Mouse (Mus musculus): ENCODE results near the gene Sync. TPM values are rescaled to one million over a fixed set of nuclear protein-coding genes. Genes with fewer than 3 reads are reported as not detected.

The Sync gene
- polyA plus RNA-seq, 1 experiment, result 0.40 TPM

DNA sequence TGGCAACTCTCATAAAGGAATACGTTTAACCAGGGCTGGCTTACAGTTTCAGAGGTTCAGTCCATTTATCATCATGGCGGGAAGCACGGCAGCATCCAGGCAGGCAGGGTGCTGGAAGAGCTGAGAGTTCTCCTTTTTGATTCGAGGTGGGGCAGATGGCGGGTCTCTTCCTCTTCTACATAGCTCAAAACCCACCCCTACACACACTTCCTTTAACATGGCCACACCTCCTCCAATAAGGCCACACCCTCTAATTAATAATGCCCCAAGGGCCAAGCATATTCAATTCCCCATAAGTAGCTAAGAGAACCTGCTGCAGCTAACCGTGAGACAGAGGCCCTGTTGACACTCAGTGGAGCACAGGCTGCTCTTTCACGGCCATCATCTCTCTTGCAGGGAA, 5.4 kb downstream of the Sync start:
- Histone ChIP-seq H3K27me3 (ENCODE audit: control insufficient read depth, insufficient read depth, low read length) (no peaks in the 10 kb centered on the region), H3K4me1 (ENCODE audit: control insufficient read depth, insufficient read depth, low read length) (peaks cover 10% of the 10 kb centered on the region), H3K4me3 (ENCODE audit: control insufficient read depth, low read depth, low read length) (no peak overlapping the region), H3K27ac (ENCODE audit: control insufficient read depth, insufficient read depth, low read depth, low read length) (no peak overlapping the region), H3K36me3 (ENCODE audit: control insufficient read depth, insufficient read depth, low read length) (no peaks in the 10 kb centered on the region)
- TF ChIP-seq POLR2A (IDR thresholded peaks at IDR 0.05; ENCODE audit: control insufficient read depth, low read depth, low read length) (no peak), CTCF (IDR thresholded peaks at IDR 0.05; ENCODE audit: control insufficient read depth, insufficient read depth, insufficient replicate concordance, low read depth, low read length) (no peak)

DNA sequence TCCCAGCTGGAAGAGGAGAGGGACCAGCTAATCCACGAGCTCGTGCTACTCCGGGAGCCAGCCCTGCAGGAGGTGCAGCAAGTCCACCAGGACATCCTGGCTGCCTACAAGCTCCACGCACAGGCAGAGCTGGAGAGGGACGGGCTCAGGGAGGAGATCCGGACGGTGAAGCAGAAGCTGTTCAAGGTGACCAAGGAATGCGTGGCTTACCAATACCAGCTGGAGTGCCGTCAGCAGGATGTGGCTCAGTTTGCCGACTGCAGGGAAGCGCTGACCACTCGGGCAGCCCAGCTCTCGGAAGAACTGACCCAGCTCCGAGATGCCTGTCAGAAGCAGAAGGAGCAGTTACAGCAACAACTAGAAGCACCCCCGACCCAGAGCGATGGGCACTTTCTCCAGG, 6.3 kb downstream of the Sync start:
- Histone ChIP-seq H3K4me3 (ENCODE audit: control insufficient read depth, low read depth, low read length) (peak overlapping the region; percentile 63), H3K36me3 (ENCODE audit: control insufficient read depth, insufficient read depth, low read length) (no peaks in the 10 kb centered on the region), H3K27ac (ENCODE audit: control insufficient read depth, insufficient read depth, low read depth, low read length) (no peak overlapping the region; the same call in 1 of the 2 replicates), H3K4me1 (ENCODE audit: control insufficient read depth, insufficient read depth, low read length) (peaks cover 8% of the 10 kb centered on the region; the same call in 1 of the 2 replicates), H3K27me3 (ENCODE audit: control insufficient read depth, insufficient read depth, low read length) (no peaks in the 10 kb centered on the region)
- TF ChIP-seq CTCF (IDR thresholded peaks at IDR 0.05; ENCODE audit: control insufficient read depth, insufficient read depth, insufficient replicate concordance, low read depth, low read length) (no peak), POLR2A (IDR thresholded peaks at IDR 0.05; ENCODE audit: control insufficient read depth, low read depth, low read length) (no peak)

DNA sequence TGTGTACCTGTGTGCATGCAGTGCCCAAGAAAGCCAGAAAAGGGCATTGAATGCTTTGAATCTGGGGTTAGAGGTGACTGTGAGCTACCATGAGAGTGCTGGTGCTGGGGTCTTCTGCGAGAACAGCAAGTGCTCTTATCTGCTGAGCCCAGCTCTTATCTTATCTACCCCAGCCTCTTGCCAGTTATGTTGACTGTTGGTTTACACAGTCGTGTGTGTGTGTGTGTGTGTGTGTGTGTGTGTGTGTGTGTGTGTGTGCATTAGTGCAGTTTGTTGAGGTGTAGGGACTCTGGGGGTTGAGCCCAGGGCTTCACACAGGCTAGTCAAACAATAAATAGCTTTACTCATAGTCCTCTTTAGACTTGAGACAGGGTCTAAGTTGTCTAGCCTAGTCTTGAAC, 7.8 kb downstream of the Sync start:
- H3K27me3 ChIP-seq (ENCODE audit: control insufficient read depth, insufficient read depth, low read length), result no peaks in the 10 kb centered on the region
- H3K4me3 ChIP-seq (ENCODE audit: control insufficient read depth, low read depth, low read length), result no peak overlapping the region
- H3K4me1 ChIP-seq (ENCODE audit: control insufficient read depth, insufficient read depth, low read length), result peaks cover 8% of the 10 kb centered on the region; the same call in 1 of the 2 replicates
- no peak overlapping the region for H3K27ac ChIP-seq (ENCODE audit: control insufficient read depth, insufficient read depth, low read depth, low read length)
- H3K36me3 ChIP-seq (ENCODE audit: control insufficient read depth, insufficient read depth, low read length), result no peaks in the 10 kb centered on the region
- TF ChIP-seq POLR2A (IDR thresholded peaks at IDR 0.05; ENCODE audit: control insufficient read depth, low read depth, low read length), result no peak
- no peak for TF ChIP-seq CTCF (IDR thresholded peaks at IDR 0.05; ENCODE audit: control insufficient read depth, insufficient read depth, insufficient replicate concordance, low read depth, low read length)

DNA sequence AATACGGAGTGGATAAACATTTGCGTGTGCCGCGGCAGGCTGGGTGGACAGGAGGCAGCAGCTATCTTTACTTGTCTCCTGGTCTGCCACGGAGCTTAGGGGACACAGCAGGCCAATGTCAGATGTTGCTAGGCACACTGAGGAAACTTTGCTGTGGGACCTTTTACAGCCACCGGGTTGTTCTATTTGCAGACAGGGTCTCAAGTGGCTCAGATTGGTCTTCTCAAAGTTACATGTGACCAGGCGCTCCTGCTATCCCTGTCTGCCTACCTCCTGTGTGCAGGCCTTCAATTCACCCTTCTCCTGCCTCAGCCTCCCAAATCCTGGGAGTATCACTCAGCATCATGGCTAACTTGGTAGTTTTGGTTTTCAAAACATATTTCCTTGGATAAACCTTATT, 8.6 kb downstream of the Sync start:
- no peaks in the 10 kb centered on the region for H3K27me3 ChIP-seq (ENCODE audit: control insufficient read depth, insufficient read depth, low read length)
- no peak for TF ChIP-seq POLR2A (IDR thresholded peaks at IDR 0.05; ENCODE audit: control insufficient read depth, low read depth, low read length)
- no peak for TF ChIP-seq CTCF (IDR thresholded peaks at IDR 0.05; ENCODE audit: control insufficient read depth, insufficient read depth, insufficient replicate concordance, low read depth, low read length)
- no peaks in the 10 kb centered on the region for H3K36me3 ChIP-seq (ENCODE audit: control insufficient read depth, insufficient read depth, low read length)
- peaks cover 8% of the 10 kb centered on the region; the same call in 1 of the 2 replicates for H3K4me1 ChIP-seq (ENCODE audit: control insufficient read depth, insufficient read depth, low read length)
- H3K27ac ChIP-seq (ENCODE audit: control insufficient read depth, insufficient read depth, low read depth, low read length), result no peak overlapping the region
- no peak overlapping the region for H3K4me3 ChIP-seq (ENCODE audit: control insufficient read depth, low read depth, low read length)

DNA sequence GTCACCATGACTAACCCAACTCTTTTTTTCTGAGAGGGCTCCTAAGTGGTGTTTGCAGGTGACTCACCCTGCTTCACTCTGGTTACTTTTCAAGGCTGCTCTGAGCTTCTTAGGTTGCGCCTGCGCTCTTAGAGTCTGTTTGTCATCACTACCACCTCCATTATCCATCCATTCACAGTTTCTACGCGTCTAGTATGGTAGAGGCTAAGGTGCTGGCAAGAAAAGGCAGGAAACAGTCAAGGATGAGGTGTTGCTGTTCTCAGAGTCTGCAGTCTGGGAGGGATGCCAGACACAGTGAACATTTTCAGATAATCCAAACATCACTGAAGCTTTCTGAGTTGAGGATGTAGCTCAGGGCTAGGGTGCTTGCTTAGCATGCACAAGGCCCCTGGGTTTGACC, 10.3 kb downstream of the Sync start:
- peaks cover 8% of the 10 kb centered on the region; the same call in 1 of the 2 replicates for H3K4me1 ChIP-seq (ENCODE audit: control insufficient read depth, insufficient read depth, low read length)
- no peak overlapping the region for H3K27ac ChIP-seq (ENCODE audit: control insufficient read depth, insufficient read depth, low read depth, low read length)
- H3K27me3 ChIP-seq (ENCODE audit: control insufficient read depth, insufficient read depth, low read length), result no peaks in the 10 kb centered on the region
- no peaks in the 10 kb centered on the region for H3K36me3 ChIP-seq (ENCODE audit: control insufficient read depth, insufficient read depth, low read length)
- H3K4me3 ChIP-seq (ENCODE audit: control insufficient read depth, low read depth, low read length), result no peak overlapping the region
- TF ChIP-seq POLR2A (IDR thresholded peaks at IDR 0.05; ENCODE audit: control insufficient read depth, low read depth, low read length) (no peak), CTCF (IDR thresholded peaks at IDR 0.05; ENCODE audit: control insufficient read depth, insufficient read depth, insufficient replicate concordance, low read depth, low read length) (no peak)

DNA sequence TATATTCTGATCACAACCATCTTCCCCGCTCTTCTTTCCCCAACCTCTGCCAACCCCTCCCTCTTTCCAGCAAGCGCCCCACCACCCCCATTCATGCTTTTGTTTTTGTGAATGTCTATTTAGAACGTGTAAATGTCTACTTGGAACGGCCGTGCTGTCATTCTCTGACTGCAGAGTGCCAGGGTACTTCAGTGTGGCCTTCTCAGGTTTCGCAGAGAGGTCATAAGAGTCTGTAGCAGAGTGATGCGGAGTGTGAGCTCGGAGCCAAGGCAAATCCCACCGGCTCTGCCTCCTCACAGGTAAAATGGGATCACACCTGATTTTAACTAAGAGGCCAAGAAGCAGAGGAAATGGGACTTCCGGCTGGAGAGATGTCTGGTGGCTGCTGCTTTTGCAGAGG, 11.7 kb downstream of the Sync start:
- TF ChIP-seq CTCF (IDR thresholded peaks at IDR 0.05; ENCODE audit: control insufficient read depth, insufficient read depth, insufficient replicate concordance, low read depth, low read length) (no peak), POLR2A (IDR thresholded peaks at IDR 0.05; ENCODE audit: control insufficient read depth, low read depth, low read length) (no peak)
- no peaks in the 10 kb centered on the region for H3K36me3 ChIP-seq (ENCODE audit: control insufficient read depth, insufficient read depth, low read length)
- H3K4me1 ChIP-seq (ENCODE audit: control insufficient read depth, insufficient read depth, low read length), result no peaks in the 10 kb centered on the region; the same call in 1 of the 2 replicates

DNA sequence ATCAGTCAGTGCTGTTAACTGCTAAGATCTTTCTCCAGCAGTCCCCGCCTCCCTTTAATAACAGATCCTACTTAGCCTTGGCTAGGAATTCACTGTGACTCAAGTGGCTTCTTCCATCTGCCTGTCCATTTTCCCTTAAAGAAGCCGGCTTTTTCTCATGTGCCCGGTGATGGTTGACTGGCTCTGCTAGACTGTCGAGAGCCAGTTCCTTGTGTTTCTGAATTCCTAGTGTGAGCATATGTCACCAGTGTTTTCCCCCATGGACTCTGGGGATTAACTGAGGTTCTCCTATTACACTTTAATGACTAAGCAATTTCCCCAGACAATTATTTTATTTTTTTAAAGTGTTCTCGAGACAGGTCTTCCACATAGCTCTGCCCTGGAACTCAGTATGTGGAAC, 16.0 kb downstream of the Sync start:
- TF ChIP-seq POLR2A (IDR thresholded peaks at IDR 0.05; ENCODE audit: control insufficient read depth, low read depth, low read length), result no peak
- no peak for TF ChIP-seq CTCF (IDR thresholded peaks at IDR 0.05; ENCODE audit: control insufficient read depth, insufficient read depth, insufficient replicate concordance, low read depth, low read length)
- Histone ChIP-seq H3K4me1 (ENCODE audit: control insufficient read depth, insufficient read depth, low read length) (no peaks in the 10 kb centered on the region), H3K4me3 (ENCODE audit: control insufficient read depth, low read depth, low read length) (no peak overlapping the region), H3K27me3 (ENCODE audit: control insufficient read depth, insufficient read depth, low read length) (no peaks in the 10 kb centered on the region), H3K27ac (ENCODE audit: control insufficient read depth, insufficient read depth, low read depth, low read length) (no peak overlapping the region), H3K36me3 (ENCODE audit: control insufficient read depth, insufficient read depth, low read length) (no peaks in the 10 kb centered on the region)

More for the DNA sequence above, 11.7 kb downstream of the Sync start:
- Histone ChIP-seq H3K27me3 (ENCODE audit: control insufficient read depth, insufficient read depth, low read length) (no peaks in the 10 kb centered on the region), H3K27ac (ENCODE audit: control insufficient read depth, insufficient read depth, low read depth, low read length) (no peak overlapping the region), H3K4me3 (ENCODE audit: control insufficient read depth, low read depth, low read length) (no peak overlapping the region)

DNA sequence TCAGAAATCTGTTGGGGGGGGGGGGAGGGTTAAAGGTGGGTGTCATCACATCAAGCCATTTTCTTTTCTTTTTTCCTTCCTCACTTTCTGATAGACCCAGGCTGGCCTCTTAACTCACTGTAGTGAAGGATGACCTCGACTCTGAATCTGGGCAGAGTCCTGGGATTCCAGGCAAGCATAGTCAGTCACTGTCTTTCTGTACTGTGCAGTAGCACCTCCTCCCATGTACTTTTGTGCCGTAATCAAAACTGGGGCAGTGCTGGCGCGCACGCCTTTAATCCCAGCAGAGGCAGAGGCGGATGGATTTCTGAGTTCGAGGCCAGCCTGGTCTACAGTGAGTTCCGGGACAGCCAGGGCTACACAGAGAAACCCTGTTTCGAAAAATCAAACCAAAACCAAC, 16.4 kb downstream of the Sync start:
- H3K4me1 ChIP-seq (ENCODE audit: control insufficient read depth, insufficient read depth, low read length), result no peaks in the 10 kb centered on the region
- H3K27me3 ChIP-seq (ENCODE audit: control insufficient read depth, insufficient read depth, low read length), result no peaks in the 10 kb centered on the region
- TF ChIP-seq CTCF (IDR thresholded peaks at IDR 0.05; ENCODE audit: control insufficient read depth, insufficient read depth, insufficient replicate concordance, low read depth, low read length) (no peak), POLR2A (IDR thresholded peaks at IDR 0.05; ENCODE audit: control insufficient read depth, low read depth, low read length) (no peak)
- no peak overlapping the region for H3K27ac ChIP-seq (ENCODE audit: control insufficient read depth, insufficient read depth, low read depth, low read length)
- no peak overlapping the region for H3K4me3 ChIP-seq (ENCODE audit: control insufficient read depth, low read depth, low read length)
- no peaks in the 10 kb centered on the region for H3K36me3 ChIP-seq (ENCODE audit: control insufficient read depth, insufficient read depth, low read length)
